Mouse (Mus musculus): ENCODE data around the gene Fubp3. TPM values are rescaled to one million over a fixed set of nuclear protein-coding genes. Genes with fewer than 3 reads are reported as not detected.

Gene Fubp3
- polyA plus RNA-seq, 1 experiment from 2014 or later = 19.4 TPM

DNA sequence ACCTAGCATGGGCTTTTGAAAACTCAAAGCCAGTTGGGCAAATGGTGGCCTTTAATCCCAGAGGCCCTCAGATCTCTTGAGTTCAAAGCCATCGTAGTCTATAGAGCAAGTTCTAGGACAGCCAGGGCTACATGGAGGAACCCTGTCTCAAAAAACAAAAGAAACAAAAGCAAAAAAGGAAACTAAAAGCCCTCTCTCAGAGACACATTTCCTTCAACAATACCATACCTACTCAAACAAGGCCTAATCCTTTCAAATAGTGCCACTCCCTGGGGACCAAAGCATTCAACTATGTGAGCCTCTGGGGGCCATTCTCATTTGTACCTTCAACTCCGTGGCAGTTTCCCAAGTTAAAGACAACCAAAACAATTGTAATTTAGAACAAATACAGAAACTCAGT, 9.2 kb downstream of the Fubp3 start:
- peaks cover 8% of the 10 kb centered on the region for H3K36me3 ChIP-seq (replicated peaks; ENCODE audit: insufficient read depth, low read length)
- TF ChIP-seq CTCF (IDR thresholded peaks at IDR 0.05; ENCODE audit: low read depth) (no peak), EP300 (IDR thresholded peaks at IDR 0.05; ENCODE audit: low read depth) (no peak)

DNA sequence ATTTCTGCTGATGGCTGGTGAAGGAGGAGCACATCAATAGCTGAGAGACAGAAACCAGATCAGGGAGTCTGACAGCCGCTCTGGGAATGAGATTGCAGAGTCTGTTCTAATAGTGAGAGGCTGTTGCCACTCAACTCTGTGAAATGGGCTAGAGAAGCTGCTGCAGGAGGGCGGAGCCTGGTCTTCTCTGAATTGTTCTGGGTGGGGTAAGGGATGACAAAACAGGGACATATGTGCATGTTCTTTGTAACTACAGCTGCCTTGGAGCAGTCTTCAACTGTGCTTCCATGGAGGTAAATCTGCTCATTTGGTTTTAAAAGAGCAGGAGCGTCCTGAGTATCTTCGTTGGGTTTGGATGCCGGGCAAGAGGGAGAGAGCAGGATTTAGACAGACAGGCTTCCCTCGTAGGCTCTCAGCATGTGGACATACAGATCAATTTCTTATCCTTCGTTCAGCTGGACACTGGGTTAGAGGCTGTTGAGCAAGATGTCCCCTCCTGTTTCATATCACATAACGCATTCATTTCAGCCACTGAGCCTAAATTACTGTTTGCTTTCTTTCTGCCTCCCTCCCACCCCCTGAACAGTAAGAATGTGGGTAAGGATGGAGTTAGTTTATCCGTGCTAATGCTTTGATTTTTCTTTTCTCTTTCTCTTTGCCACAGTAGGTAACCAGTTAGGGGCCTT, 19.5 kb downstream of the Fubp3 start:
- ATAC-seq (no peak), DNase-seq (no peak)
- H3K27me3 ChIP-seq (ENCODE audit: insufficient read depth, low read length) = no peaks in the 10 kb centered on the region
- TF ChIP-seq EP300 (IDR thresholded peaks at IDR 0.05; ENCODE audit: low read depth) (no peak), CTCF (IDR thresholded peaks at IDR 0.05; ENCODE audit: low read depth) (no peak)
- H3K4me3 ChIP-seq (ENCODE audit: low read depth, low read length) = no peak overlapping the region
- H3K4me2 ChIP-seq (ENCODE audit: low read depth, low read length) = no peak overlapping the region
- H3K9me3 ChIP-seq (ENCODE audit: low read length) = no peaks in the 10 kb centered on the region
- no peak overlapping the region for H3K9ac ChIP-seq (replicated peaks)
- peaks cover 7% of the 10 kb centered on the region for H3K4me1 ChIP-seq (ENCODE audit: insufficient read depth)
- no peak overlapping the region for H3K27ac ChIP-seq (ENCODE audit: low read depth)
- WGBS (ENCODE audit: insufficient replicate concordance) = 66% methylated on average over 9 of the region's 9 CpGs
- peaks cover 15% of the 10 kb centered on the region for H3K36me3 ChIP-seq (replicated peaks; ENCODE audit: insufficient read depth, low read length)

More for the DNA sequence above, 9.2 kb downstream of the Fubp3 start:
- no peak overlapping the region for H3K9ac ChIP-seq (replicated peaks)
- H3K27ac ChIP-seq (ENCODE audit: low read depth) = no peak overlapping the region
- no peaks in the 10 kb centered on the region for H3K4me1 ChIP-seq (ENCODE audit: insufficient read depth)
- DNase-seq (no peak), ATAC-seq (no peak)
- H3K9me3 ChIP-seq (ENCODE audit: low read length) = no peaks in the 10 kb centered on the region
- no peak overlapping the region for H3K4me3 ChIP-seq (ENCODE audit: low read depth, low read length)
- WGBS (ENCODE audit: insufficient replicate concordance) = 78% methylated on average over 2 of the region's 2 CpGs
- no peak overlapping the region for H3K4me2 ChIP-seq (ENCODE audit: low read depth, low read length)
- H3K27me3 ChIP-seq (ENCODE audit: insufficient read depth, low read length) = no peaks in the 10 kb centered on the region

DNA sequence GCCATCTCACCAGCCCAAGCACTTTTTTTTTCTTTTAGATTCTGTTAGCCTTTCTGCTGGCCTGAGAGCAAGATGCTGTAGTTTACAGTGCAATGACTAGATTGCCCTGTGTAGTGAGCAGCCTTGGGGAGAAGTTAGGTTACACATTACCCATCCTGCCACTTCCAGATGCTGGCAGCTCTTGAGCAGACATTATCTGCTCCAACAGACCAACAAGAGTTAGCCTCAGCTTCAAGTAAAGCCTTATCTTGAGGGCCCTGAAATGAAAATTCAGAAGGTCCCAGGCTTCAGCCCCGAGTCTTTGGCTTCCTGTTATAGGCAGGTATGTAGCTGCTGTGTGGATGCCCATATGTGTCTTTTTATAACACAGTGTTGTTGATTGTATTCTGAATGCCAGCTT, 35.1 kb downstream of the Fubp3 start:
- no peak for DNase-seq
- peaks cover 57% of the 10 kb centered on the region for H3K36me3 ChIP-seq (replicated peaks; ENCODE audit: insufficient read depth, low read length)

DNA sequence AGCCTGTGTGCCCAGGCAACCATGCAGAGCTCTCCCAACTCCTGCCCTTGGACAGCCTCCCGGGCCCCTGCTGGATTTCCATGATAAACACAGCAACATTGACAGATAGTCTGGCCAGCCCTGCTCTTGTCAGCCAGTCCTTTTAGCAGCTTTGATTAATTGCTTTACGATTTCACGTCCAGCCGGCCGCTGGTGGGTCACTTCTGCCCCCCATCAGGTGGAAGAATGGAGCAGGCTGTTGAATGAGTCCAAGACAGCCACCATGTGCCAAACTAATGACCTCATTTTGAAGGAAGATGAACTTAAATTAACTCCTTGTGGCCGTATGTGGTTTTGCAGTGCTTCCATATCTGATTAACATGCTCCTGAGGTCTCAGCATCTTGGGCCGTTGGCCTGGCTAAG, 37.4 kb downstream of the Fubp3 start:
- H3K27ac ChIP-seq (ENCODE audit: low read depth) = no peak overlapping the region
- 63% methylated on average over 7 of the region's 7 CpGs for WGBS (ENCODE audit: insufficient replicate concordance)
- no peak overlapping the region for H3K4me2 ChIP-seq (ENCODE audit: low read depth, low read length)
- ATAC-seq = no peak
- no peak overlapping the region for H3K9ac ChIP-seq (replicated peaks)
- no peak overlapping the region for H3K4me3 ChIP-seq (ENCODE audit: low read depth, low read length)
- peaks cover 68% of the 10 kb centered on the region for H3K36me3 ChIP-seq (replicated peaks; ENCODE audit: insufficient read depth, low read length)
- no peaks in the 10 kb centered on the region for H3K27me3 ChIP-seq (ENCODE audit: insufficient read depth, low read length)
- H3K9me3 ChIP-seq (ENCODE audit: low read length) = no peaks in the 10 kb centered on the region
- H3K4me1 ChIP-seq (ENCODE audit: insufficient read depth) = no peaks in the 10 kb centered on the region
- TF ChIP-seq CTCF (IDR thresholded peaks at IDR 0.05; ENCODE audit: low read depth) = no peak
- no peak for TF ChIP-seq EP300 (IDR thresholded peaks at IDR 0.05; ENCODE audit: low read depth)
- DNase-seq = no peak

More for the DNA sequence above, 35.1 kb downstream of the Fubp3 start:
- Histone ChIP-seq H3K9ac (replicated peaks) (no peak overlapping the region), H3K27me3 (ENCODE audit: insufficient read depth, low read length) (no peaks in the 10 kb centered on the region), H3K4me1 (ENCODE audit: insufficient read depth) (no peaks in the 10 kb centered on the region), H3K27ac (ENCODE audit: low read depth) (no peak overlapping the region), H3K4me3 (ENCODE audit: low read depth, low read length) (no peak overlapping the region), H3K4me2 (ENCODE audit: low read depth, low read length) (no peak overlapping the region), H3K9me3 (ENCODE audit: low read length) (no peaks in the 10 kb centered on the region)
- 53% methylated on average over 1 of the region's 1 CpGs for WGBS (ENCODE audit: insufficient replicate concordance)
- TF ChIP-seq CTCF (IDR thresholded peaks at IDR 0.05; ENCODE audit: low read depth) = no peak
- TF ChIP-seq EP300 (IDR thresholded peaks at IDR 0.05; ENCODE audit: low read depth) = peak; percentile 54
- peak; percentile 75 for ATAC-seq

DNA sequence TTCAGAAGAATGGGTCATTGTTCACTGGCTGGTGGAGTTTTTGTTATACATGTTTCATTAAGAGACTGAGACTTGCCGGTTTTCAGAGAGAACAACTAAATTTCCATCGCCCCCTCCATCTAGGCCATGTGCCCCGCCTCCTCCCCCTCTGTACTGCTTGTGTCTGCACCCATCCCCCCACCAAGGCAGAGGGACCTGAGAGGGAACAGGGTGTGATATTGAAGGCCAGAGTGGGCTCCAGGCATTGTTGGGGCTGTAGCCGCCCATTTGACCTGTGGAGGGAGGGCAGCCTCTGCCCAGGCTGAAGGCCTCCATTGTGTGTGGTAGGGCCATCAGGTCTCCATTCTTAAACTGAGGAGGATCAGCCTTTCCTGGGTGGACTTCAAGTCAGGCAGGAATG, 38.5 kb downstream of the Fubp3 start:
- Histone ChIP-seq H3K27ac (ENCODE audit: low read depth) (no peak overlapping the region), H3K4me2 (ENCODE audit: low read depth, low read length) (no peak overlapping the region), H3K27me3 (ENCODE audit: insufficient read depth, low read length) (no peaks in the 10 kb centered on the region), H3K9me3 (ENCODE audit: low read length) (no peaks in the 10 kb centered on the region), H3K4me1 (ENCODE audit: insufficient read depth) (no peaks in the 10 kb centered on the region), H3K4me3 (ENCODE audit: low read depth, low read length) (no peak overlapping the region), H3K36me3 (replicated peaks; ENCODE audit: insufficient read depth, low read length) (peaks cover 73% of the 10 kb centered on the region), H3K9ac (replicated peaks) (no peak overlapping the region)
- WGBS (ENCODE audit: insufficient replicate concordance) = 81% methylated on average over 4 of the region's 4 CpGs
- no peak for DNase-seq
- no peak for TF ChIP-seq EP300 (IDR thresholded peaks at IDR 0.05; ENCODE audit: low read depth)
- TF ChIP-seq CTCF (IDR thresholded peaks at IDR 0.05; ENCODE audit: low read depth) = no peak
- ATAC-seq = no peak

DNA sequence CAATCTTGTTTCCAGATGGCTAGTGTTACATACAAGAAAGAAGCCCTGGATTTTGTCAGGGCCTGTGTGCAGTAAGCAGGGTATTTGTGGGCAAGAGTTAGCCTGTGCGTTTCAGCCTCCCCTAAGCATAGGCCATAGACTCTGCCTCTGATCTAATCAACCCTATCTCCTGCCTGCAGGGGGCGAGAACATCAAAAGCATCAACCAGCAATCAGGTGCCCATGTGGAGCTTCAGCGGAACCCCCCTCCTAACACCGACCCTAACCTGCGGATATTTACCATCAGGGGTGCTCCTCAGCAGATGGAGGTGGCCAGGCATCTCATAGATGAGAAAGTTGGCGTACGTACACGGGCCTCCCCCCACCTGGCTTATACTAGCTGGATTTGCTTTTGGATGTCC, 38.9 kb downstream of the Fubp3 start:
- no peaks in the 10 kb centered on the region for H3K4me1 ChIP-seq (ENCODE audit: insufficient read depth)
- TF ChIP-seq CTCF (IDR thresholded peaks at IDR 0.05; ENCODE audit: low read depth) (0 out of 2 replicates have a peak, but pooled peaks have one; percentile 25), EP300 (IDR thresholded peaks at IDR 0.05; ENCODE audit: low read depth) (no peak)
- H3K36me3 ChIP-seq (replicated peaks; ENCODE audit: insufficient read depth, low read length) = peaks cover 74% of the 10 kb centered on the region
- no peak overlapping the region for H3K27ac ChIP-seq (ENCODE audit: low read depth)
- 75% methylated on average over 8 of the region's 8 CpGs for WGBS (ENCODE audit: insufficient replicate concordance)
- no peak for ATAC-seq
- no peaks in the 10 kb centered on the region for H3K27me3 ChIP-seq (ENCODE audit: insufficient read depth, low read length)
- no peak overlapping the region for H3K4me2 ChIP-seq (ENCODE audit: low read depth, low read length)
- DNase-seq = no peak
- no peaks in the 10 kb centered on the region for H3K9me3 ChIP-seq (ENCODE audit: low read length)
- no peak overlapping the region for H3K4me3 ChIP-seq (ENCODE audit: low read depth, low read length)
- H3K9ac ChIP-seq (replicated peaks) = no peak overlapping the region
